Mouse (Mus musculus): ENCODE data around the gene Patz1. TPM values are rescaled to one million over a fixed set of nuclear protein-coding genes. Genes with fewer than 3 reads are reported as not detected.
A peak's percentile ranks its signal among the peaks of the same experiment; 100 is the strongest.

Gene Patz1
- total RNA-seq, 2 experiments from 2014 or later, result 43.3 to 46.5 TPM

DNA sequence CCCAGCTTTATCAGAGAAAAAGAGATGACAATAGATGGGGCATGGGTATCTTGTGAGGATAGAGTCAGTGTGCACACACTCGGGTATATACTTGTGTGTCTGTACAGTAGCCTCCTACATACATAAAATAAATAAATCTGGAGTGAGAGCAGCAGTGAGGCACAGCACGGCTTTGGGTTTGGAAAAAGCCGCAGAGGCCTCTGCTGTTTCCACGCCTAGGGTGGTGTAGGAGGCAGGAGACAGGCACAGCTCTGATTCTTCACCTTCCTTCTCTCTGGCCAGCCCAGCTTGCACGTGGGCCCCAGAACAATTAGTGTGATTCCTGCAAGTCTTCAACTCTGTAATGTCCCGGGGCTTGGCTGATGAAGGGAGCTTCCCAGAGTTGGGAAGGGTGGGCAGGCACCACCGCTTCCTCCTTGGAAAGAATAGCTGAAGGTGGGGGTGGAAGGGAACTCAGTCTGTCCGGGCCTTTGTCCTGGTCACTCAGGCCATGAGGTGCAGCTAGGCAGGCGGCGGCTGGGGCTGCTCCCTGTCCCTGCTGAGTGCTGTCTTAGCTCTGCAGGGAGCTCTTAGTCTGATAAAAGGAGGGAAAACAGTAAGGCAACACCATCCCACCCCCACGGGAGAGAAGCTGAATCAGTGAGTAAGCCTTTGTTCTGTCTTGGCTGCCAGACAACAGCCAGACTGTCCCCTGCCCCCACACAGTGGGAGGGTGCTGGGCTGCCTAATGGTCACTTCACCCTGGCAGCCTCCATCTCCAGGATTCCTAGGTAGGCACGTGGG lies 48.7 kb downstream of the Patz1 start:
- DNase-seq (ENCODE audit: extremely low spot score in 1 of 2, low spot score in 2 of 2), result peak; percentile 30 to 86
- intact Hi-C loops (cut with DNase I), result no loop called here

DNA sequence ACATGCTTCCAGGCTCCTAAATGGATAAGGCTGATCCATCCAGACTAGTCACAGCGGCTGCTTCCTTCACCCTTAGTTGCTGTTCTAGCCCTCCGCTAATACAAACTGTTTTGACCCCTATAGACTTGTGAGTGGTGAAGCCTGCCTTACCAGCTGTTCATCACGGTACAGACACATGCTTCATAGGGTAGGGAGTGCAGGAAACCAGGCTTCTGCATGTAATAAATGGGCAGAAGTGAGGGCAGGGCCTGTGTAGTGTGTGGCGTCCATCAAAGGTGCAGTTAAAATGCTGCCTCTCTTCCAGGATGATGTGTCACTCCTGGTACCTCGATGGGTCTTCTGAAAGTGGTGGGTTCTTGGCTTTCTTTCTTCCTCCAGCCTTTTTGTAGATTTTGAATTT lies 49.3 kb downstream of the Patz1 start:
- DNase-seq (ENCODE audit: extremely low spot score in 1 of 2, low spot score in 2 of 2), result no peak

GRCm38 (mm10) chr11:3341476-3341875 lies 52.8 kb downstream of the Patz1 start:
- intact Hi-C loops (cut with DNase I), result no loop called here
- DNase-seq (ENCODE audit: extremely low spot score in 1 of 2, low spot score in 2 of 2), result no peak

More for the DNA sequence above, 49.3 kb downstream of the Patz1 start:
- intact Hi-C loops (cut with DNase I), result no loop called here

DNA sequence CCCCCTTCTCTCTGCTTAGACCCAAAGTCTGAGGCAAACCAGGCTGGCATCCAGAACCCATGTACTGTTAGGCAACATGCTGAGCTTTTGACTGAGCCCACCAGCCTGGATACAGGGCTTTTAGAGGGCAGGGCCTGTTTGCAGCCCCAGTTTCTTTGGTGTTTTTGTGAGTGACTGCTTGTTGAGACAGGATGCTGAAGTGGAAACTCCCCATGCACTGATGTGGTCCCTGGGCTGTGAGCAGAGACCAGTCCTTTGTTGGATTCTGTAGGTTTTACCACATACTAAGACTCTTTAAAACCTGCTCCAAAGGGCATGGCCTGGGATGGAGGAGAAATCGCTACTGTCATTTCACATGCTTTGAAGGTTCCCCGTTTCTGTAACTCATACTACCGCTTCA lies 56.2 kb downstream of the Patz1 start:
- DNase-seq (ENCODE audit: extremely low spot score in 1 of 2, low spot score in 2 of 2), result no peak
- intact Hi-C loops (cut with DNase I), result no loop called here

GRCm38 (mm10) chr11:3346351-3346750 lies 57.7 kb downstream of the Patz1 start:
- no peak for DNase-seq (ENCODE audit: extremely low spot score in 1 of 2, low spot score in 2 of 2)
- intact Hi-C loops (cut with DNase I), result no loop called here

- intact Hi-C loops (cut with DNase I), result no loop called here
- peak; percentile 59 to 89 for DNase-seq (ENCODE audit: extremely low spot score in 1 of 2, low spot score in 2 of 2)
Measured at GRCm38 (mm10) chr11:3347091-3347834, 58.6 kb downstream of the Patz1 start.

GRCm38 (mm10) chr11:3347835-3348195 lies 59.1 kb downstream of the Patz1 start:
- no peak for DNase-seq (ENCODE audit: extremely low spot score in 1 of 2, low spot score in 2 of 2)
- intact Hi-C loops (cut with DNase I), result no loop called here

- intact Hi-C loops (cut with DNase I), result no loop called here
- peak in 1 of 2 experiments; percentile 80 for DNase-seq (ENCODE audit: extremely low spot score in 1 of 2, low spot score in 2 of 2)
Measured at GRCm38 (mm10) chr11:3348576-3349342, 60.1 kb downstream of the Patz1 start.

DNA sequence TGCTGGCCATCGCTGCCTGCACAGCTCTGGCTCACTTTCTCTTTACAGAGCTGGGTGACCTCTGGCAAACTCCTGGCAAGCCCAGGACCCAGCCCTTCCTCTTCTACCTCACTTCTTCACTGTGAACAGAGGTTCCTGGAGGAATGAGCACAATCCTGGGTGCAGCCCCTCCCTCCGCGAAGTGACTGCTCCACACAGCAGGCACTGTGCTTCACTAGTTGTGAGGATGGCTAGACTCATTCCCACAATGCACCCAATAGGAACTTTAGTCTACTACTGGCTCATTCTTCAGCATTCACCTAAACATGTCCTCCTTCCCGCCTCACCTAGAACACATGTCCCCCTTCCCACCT lies 60.6 kb downstream of the Patz1 start:
- intact Hi-C loops (cut with DNase I), result no loop called here

DNA sequence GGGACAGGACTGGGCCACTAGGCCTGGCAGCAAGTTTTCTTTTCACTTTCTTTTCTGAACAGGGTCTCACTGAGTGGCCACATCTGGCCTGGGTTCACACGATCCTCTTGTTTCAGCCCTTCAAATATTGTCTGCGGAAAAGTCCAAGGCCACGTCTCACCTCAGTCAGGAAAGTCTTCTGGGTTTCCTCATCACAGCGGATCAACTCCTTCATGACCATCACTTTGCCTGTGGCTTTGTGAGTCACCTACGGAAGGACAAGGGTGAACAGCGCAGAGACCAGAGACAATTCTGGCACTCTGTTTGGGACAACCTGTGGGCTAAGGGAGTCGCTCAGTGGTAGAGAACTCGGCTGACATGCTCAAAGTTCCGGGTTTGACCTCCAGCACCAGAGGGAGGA lies 63.5 kb downstream of the Patz1 start:
- intact Hi-C loops (cut with DNase I), result no loop called here
- no peak for DNase-seq (ENCODE audit: extremely low spot score in 1 of 2, low spot score in 2 of 2)

More for the DNA sequence above, 60.6 kb downstream of the Patz1 start:
- no peak for DNase-seq (ENCODE audit: extremely low spot score in 1 of 2, low spot score in 2 of 2)

DNA sequence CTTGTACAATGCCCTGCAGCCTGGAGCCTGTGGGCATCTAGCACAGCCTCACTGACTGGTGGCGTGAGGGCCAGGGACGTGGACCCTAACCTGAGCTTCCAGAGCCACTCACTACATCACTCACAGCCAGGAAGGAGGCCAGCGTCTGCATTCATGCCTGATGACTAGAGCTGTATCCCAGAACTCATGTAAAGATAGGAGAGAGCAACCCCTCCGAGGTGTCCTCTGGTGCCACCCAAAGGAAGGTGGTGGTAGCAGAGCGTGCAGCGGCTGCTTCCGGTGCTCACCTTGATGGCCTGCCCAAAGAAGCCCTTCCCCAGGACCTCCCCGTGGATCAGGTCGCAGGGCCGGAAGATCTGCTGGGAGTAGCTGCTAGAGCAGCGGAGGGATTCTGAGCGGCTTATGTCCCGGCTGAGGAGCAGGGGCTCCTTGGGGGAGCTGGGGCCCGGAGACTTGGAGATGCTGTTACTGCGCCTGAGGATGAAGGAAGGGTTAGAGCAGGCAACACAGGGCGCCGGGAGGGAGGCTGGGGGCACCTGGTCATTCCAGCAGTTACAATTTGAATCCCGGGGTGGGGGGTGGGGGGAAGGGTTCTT lies 64.4 kb downstream of the Patz1 start:
- no peak for DNase-seq (ENCODE audit: extremely low spot score in 1 of 2, low spot score in 2 of 2)
- intact Hi-C loops (cut with DNase I), result no loop called here

Other genes starting within 250 kb of the Patz1 start
- gene Sfi1, start 95.4 kb upstream of the Patz1 start, total RNA-seq (2021), result 10 to 100 TPM; 51.9 to 73.2 TPM
- 10 to 100 TPM; 60.6 to 62.1 TPM for gene Eif4enif1, start 86.5 kb upstream of the Patz1 start, total RNA-seq (2021)
- gene Drg1, start 22.5 kb upstream of the Patz1 start, total RNA-seq (2021), result 10 to 100 TPM; 86.9 to 88.6 TPM
- gene Pik3ip1, start 41.5 kb downstream of the Patz1 start, total RNA-seq (2021), result 10 to 100 TPM; 20.5 to 24.0 TPM
- 100 to 1,000 TPM; 123 to 126 TPM for gene Limk2, start 120.3 kb downstream of the Patz1 start, total RNA-seq (2021)
- gene Rnf185, start 163.5 kb downstream of the Patz1 start, total RNA-seq (2021), result 10 to 100 TPM; 22.2 TPM
- gene Pla2g3, start 199.4 kb downstream of the Patz1 start, total RNA-seq (2021), result 10 to 100 TPM in 1 of 2 experiments, 1 to 10 TPM in 1; 6.9 to 19.4 TPM
- gene Inpp5j, start 215.9 kb downstream of the Patz1 start, total RNA-seq (2021), result 10 to 100 TPM; 34.7 to 40.4 TPM
- 100 to 1,000 TPM; 198 TPM for gene Selenom, start 225.8 kb downstream of the Patz1 start, total RNA-seq (2021)